Mouse (Mus musculus): ENCODE measurements around the gene Nfyb. TPM values are rescaled to one million over a fixed set of nuclear protein-coding genes. Genes with fewer than 3 reads are reported as not detected.

Nfyb gene
- polyA plus RNA-seq, 1 experiment from 2014 or later = 62.5 TPM

DNA sequence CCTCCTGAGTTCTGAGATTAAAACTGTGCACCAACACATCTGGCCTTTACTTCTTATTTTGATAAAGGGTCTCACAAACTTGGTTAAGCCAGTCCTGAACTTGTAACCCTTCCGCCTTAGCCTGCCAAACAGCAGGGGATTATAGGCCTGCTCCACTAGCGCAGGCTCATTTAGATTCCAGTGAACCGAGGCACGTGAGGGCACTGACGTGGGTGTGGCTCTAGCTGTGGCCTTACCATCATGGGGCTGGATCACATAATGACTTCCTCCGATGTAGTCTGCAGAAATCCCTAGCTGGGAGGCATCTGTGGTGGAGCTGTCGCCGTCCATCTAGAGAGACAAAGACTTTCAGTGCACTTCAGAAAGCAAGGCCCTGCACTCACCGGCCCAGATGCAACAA is 7.5 kb downstream of the Nfyb start:
- Histone ChIP-seq H3K9me3 (no peaks in the 10 kb centered on the region), H3K27me3 (no peaks in the 10 kb centered on the region), H3K4me3 (no peak overlapping the region), H3K4me1 (peaks cover 51% of the 10 kb centered on the region), H3K4me2 (replicated peaks) (no peak overlapping the region), H3K36me3 (peaks cover 76% of the 10 kb centered on the region), H3K27ac (replicated peaks) (no peak overlapping the region), H3K9ac (replicated peaks) (no peak overlapping the region)
- ATAC-seq (replicated peaks) = no peak
- 91% methylated on average over 9 of the region's 9 CpGs for WGBS

GRCm38 (mm10) chr10:82755213-82755890 is 8.6 kb downstream of the Nfyb start:
- WGBS = 75% methylated on average over 11 of the region's 11 CpGs
- peaks cover 87% of the 10 kb centered on the region for H3K36me3 ChIP-seq
- H3K9me3 ChIP-seq = no peaks in the 10 kb centered on the region
- H3K9ac ChIP-seq (replicated peaks) = no peak overlapping the region
- no peaks in the 10 kb centered on the region for H3K27me3 ChIP-seq
- H3K4me1 ChIP-seq = peaks cover 40% of the 10 kb centered on the region
- H3K4me2 ChIP-seq (replicated peaks) = no peak overlapping the region
- H3K27ac ChIP-seq (replicated peaks) = peak overlapping the region; percentile 54; the same call in 1 of the 2 replicates
- no peak for ATAC-seq (replicated peaks)
- no peak overlapping the region for H3K4me3 ChIP-seq

- Histone ChIP-seq H3K9me3 (no peaks in the 10 kb centered on the region), H3K36me3 (peaks cover 87% of the 10 kb centered on the region)
Measured at GRCm38 (mm10) chr10:82754642-82755041, 9.3 kb downstream of the Nfyb start.

DNA sequence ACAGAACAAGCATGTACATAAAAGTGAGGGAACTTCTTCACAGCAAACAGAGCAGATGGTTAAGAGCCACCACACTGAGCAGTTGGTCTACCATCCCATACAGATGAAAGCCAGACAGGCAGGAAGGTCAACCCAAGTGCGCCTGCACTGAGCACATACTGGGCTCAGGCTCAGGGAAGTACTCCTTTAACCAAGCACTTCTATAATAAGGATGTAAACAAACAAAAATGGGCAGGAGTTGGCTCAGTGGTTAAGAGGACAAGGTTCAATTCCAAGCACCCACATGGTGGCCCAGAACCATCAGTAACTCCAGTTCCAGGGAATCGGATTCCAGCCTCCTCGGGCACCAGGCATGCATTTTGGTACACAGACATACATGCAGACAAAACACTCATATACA is 11.0 kb downstream of the Nfyb start:
- Histone ChIP-seq H3K36me3 (peaks cover 94% of the 10 kb centered on the region), H3K9me3 (no peaks in the 10 kb centered on the region), H3K4me1 (peaks cover 16% of the 10 kb centered on the region), H3K9ac (replicated peaks) (no peak overlapping the region), H3K27ac (replicated peaks) (no peak overlapping the region), H3K27me3 (no peaks in the 10 kb centered on the region), H3K4me3 (no peak overlapping the region), H3K4me2 (replicated peaks) (no peak overlapping the region)
- 87% methylated on average over 3 of the region's 3 CpGs for WGBS
- no peak for ATAC-seq (replicated peaks)

More at GRCm38 (mm10) chr10:82754642-82755041, 9.3 kb downstream of the Nfyb start:
- Histone ChIP-seq H3K4me3 (no peak overlapping the region), H3K4me2 (replicated peaks) (no peak overlapping the region), H3K9ac (replicated peaks) (no peak overlapping the region), H3K27ac (replicated peaks) (no peak overlapping the region), H3K4me1 (peaks cover 33% of the 10 kb centered on the region), H3K27me3 (no peaks in the 10 kb centered on the region)
- no peak for ATAC-seq (replicated peaks)
- WGBS = 100% methylated on average over 1 of the region's 1 CpGs

- Histone ChIP-seq H3K4me3 (no peak overlapping the region), H3K36me3 (peaks cover 92% of the 10 kb centered on the region), H3K9me3 (no peaks in the 10 kb centered on the region), H3K27ac (replicated peaks) (no peak overlapping the region), H3K4me1 (peaks cover 5% of the 10 kb centered on the region), H3K27me3 (no peaks in the 10 kb centered on the region), H3K9ac (replicated peaks) (no peak overlapping the region), H3K4me2 (replicated peaks) (no peak overlapping the region)
- 95% methylated on average over 6 of the region's 6 CpGs for WGBS
- no peak for ATAC-seq (replicated peaks)
Measured at GRCm38 (mm10) chr10:82750778-82751177, 13.2 kb downstream of the Nfyb start.

GRCm38 (mm10) chr10:82746988-82747850 is 16.7 kb downstream of the Nfyb start:
- Histone ChIP-seq H3K9me3 (no peaks in the 10 kb centered on the region), H3K9ac (replicated peaks) (no peak overlapping the region), H3K4me3 (no peak overlapping the region), H3K27ac (replicated peaks) (no peak overlapping the region), H3K27me3 (no peaks in the 10 kb centered on the region), H3K4me1 (no peaks in the 10 kb centered on the region), H3K36me3 (peaks cover 69% of the 10 kb centered on the region), H3K4me2 (replicated peaks) (no peak overlapping the region)
- no peak for ATAC-seq (replicated peaks)
- 93% methylated on average over 15 of the region's 15 CpGs for WGBS

DNA sequence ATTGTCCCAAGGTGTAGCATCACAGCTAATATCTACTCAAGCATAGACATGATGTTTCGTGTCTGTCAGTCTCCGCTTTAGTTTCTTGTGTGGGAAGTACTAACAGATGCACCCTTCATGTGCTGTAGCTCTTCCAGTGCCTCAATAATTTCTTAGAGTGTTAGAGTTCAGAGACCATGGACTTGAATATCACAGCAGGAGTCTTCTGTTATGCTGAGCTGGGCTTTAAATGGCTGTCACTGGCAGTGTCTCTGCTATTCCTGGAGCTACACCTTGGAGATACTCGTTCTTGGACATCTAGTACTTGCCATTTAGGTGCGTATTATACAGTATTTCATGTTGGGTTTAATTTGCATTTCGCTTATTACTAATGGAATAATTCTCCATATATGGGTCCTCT is 18.6 kb downstream of the Nfyb start:
- no peak for ATAC-seq (replicated peaks)
- H3K36me3 ChIP-seq = peaks cover 50% of the 10 kb centered on the region
- 90% methylated on average over 5 of the region's 5 CpGs for WGBS

DNA sequence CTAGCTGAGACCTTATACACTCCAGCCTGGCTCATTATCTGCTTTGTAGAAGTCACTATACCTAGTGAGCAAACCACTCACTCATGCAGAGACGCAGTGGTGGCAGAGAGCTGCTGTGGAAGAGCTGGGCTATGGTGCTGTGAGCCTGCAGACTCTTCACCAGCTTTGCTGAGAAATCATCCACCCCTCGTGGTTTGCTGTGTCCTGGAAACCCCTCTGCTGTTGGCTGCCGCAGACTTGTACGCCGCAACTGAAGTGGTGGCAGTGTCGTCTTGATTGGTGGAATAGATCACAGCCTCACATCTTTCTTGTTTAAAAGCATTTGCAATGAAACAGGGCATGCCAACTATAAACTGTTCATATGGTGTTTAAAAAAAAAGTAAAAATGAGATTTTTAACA is 19.6 kb downstream of the Nfyb start:
- H3K4me3 ChIP-seq = no peak overlapping the region
- peaks cover 46% of the 10 kb centered on the region for H3K36me3 ChIP-seq
- no peak overlapping the region for H3K27ac ChIP-seq (replicated peaks)
- 78% methylated on average over 6 of the region's 6 CpGs for WGBS
- no peaks in the 10 kb centered on the region for H3K4me1 ChIP-seq
- H3K27me3 ChIP-seq = no peaks in the 10 kb centered on the region
- H3K9me3 ChIP-seq = no peaks in the 10 kb centered on the region
- H3K4me2 ChIP-seq (replicated peaks) = no peak overlapping the region
- no peak for ATAC-seq (replicated peaks)
- H3K9ac ChIP-seq (replicated peaks) = no peak overlapping the region

More for the DNA sequence above, 18.6 kb downstream of the Nfyb start:
- no peak overlapping the region for H3K27ac ChIP-seq (replicated peaks)
- no peak overlapping the region for H3K9ac ChIP-seq (replicated peaks)
- H3K4me3 ChIP-seq = no peak overlapping the region
- H3K27me3 ChIP-seq = no peaks in the 10 kb centered on the region
- H3K4me1 ChIP-seq = no peaks in the 10 kb centered on the region
- H3K9me3 ChIP-seq = no peaks in the 10 kb centered on the region
- no peak overlapping the region for H3K4me2 ChIP-seq (replicated peaks)

DNA sequence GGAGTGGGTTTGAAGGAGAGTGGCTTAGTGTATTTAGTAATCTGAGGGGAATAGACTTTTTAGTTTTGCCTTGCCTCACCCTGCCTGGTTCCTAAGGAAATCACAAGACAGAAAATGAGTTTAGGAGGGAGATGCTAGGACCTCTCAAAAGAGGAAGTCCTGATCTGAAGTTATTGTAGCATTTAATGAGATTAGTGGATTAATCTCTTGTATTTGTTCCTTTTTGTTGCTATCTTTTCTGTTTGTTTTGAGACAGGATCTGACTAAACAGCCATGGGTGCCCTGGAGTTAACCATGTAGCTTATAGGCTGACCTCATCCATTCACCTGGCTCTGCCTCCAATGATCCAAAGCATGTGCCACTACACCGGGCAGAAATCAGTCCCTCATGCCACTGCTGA is 21.4 kb downstream of the Nfyb start:
- no peaks in the 10 kb centered on the region for H3K9me3 ChIP-seq
- no peak overlapping the region for H3K9ac ChIP-seq (replicated peaks)
- no peak overlapping the region for H3K4me3 ChIP-seq
- H3K4me2 ChIP-seq (replicated peaks) = no peak overlapping the region
- WGBS = 71% methylated on average over 1 of the region's 1 CpGs
- no peaks in the 10 kb centered on the region for H3K4me1 ChIP-seq
- H3K27me3 ChIP-seq = no peaks in the 10 kb centered on the region
- ATAC-seq (replicated peaks) = no peak
- peaks cover 41% of the 10 kb centered on the region for H3K36me3 ChIP-seq
- no peak overlapping the region for H3K27ac ChIP-seq (replicated peaks)

DNA sequence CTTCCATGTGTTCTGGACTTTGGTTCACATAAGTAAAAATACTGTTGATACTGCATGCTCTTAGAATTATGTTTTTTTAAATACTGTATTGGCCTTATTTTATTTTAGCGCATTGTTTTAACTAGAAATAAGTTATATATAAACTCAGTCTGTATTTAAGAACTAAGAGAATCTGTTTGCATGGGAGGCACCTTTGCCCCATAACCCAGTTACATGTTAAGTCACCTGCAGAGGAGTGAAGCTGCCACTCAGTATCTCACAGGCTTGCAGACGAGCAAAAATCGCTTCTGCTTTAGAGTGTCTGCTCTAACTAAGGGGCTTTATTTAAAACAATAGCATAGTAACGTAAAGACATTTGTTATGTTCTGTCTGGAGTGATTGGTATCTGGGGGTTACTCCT is 22.1 kb downstream of the Nfyb start:
- H3K4me2 ChIP-seq (replicated peaks) = no peak overlapping the region
- no peak overlapping the region for H3K27ac ChIP-seq (replicated peaks)
- no peak for ATAC-seq (replicated peaks)
- WGBS = 91% methylated on average over 4 of the region's 4 CpGs
- no peak overlapping the region for H3K9ac ChIP-seq (replicated peaks)
- H3K36me3 ChIP-seq = peaks cover 35% of the 10 kb centered on the region
- H3K4me1 ChIP-seq = no peaks in the 10 kb centered on the region
- no peaks in the 10 kb centered on the region for H3K27me3 ChIP-seq
- H3K9me3 ChIP-seq = no peaks in the 10 kb centered on the region
- H3K4me3 ChIP-seq = no peak overlapping the region

DNA sequence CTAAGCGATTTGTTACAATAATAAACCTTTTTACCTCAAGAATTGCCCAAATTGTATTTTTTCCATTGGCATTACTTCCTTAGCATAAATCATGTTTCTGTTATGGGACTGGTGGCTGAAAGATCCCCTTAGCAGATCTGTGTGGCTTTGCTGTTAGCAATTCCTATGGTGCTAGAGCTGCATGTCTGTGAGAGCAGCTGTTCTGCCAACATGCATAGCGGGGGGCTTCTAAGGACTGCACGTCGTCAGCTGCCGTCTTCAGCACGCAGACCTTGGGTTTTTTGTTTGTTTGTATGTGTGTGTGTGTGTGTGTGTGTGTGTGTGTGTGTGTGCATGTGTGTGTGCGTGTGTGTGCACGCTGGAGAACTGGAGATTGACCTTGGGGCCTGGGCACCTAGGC is 22.6 kb downstream of the Nfyb start:
- H3K9ac ChIP-seq (replicated peaks) = no peak overlapping the region
- H3K4me1 ChIP-seq = no peaks in the 10 kb centered on the region
- H3K27ac ChIP-seq (replicated peaks) = no peak overlapping the region
- peaks cover 32% of the 10 kb centered on the region for H3K36me3 ChIP-seq
- 72% methylated on average over 8 of the region's 8 CpGs for WGBS
- H3K9me3 ChIP-seq = no peaks in the 10 kb centered on the region
- no peak overlapping the region for H3K4me2 ChIP-seq (replicated peaks)
- no peaks in the 10 kb centered on the region for H3K27me3 ChIP-seq
- no peak for ATAC-seq (replicated peaks)
- no peak overlapping the region for H3K4me3 ChIP-seq

DNA sequence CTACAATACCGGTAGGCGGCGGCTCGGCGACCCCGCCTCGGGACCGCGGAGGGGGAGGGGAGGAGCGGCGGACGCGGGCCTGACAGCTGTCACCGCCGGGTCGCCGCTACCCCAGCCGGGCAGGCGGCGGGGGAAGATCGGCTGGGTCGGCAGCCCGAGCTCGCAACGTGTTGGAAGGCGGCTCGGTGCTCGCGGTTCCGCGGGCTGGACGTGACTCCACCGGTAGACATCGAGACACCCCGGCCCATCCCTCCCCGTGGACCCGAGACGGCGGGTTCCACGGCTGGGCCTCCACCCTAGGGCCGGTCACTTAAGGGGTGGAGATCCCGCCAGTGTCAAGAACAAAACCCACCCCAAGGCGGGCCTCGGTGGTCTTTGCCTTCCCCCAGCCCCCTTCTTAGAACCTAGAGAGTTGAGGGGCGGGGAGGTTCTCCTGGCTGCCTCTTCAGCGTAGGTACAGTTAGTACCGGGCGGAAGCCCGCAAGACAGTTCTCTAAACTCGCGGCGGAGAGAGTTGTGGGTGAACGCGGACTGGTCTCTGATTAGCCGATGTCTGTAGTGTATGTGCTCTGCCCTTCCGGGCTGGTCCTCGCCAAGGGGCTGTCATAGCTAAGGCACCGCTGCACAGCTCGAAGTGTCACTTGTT is 64.5 kb downstream of the Nfyb start:
- Histone ChIP-seq H3K27ac (replicated peaks) (peak overlapping the region; percentile 77), H3K4me1 (peaks cover 15% of the 10 kb centered on the region), H3K36me3 (peaks cover 10% of the 10 kb centered on the region), H3K9ac (replicated peaks) (peak overlapping the region; percentile 82), H3K27me3 (no peaks in the 10 kb centered on the region), H3K4me2 (replicated peaks) (peak overlapping the region; percentile 69), H3K4me3 (peak overlapping the region; percentile 80), H3K9me3 (no peaks in the 10 kb centered on the region)
- under 1% methylated on average over 58 of the region's 59 CpGs for WGBS
- ATAC-seq (replicated peaks) = peak; percentile 81

All from forebrain, embryonic 15.5 days (tissue).